Mouse (Mus musculus) MEL (cell line): ENCODE data around the gene Csgalnact2. TPM values are rescaled to one million over a fixed set of nuclear protein-coding genes. Genes with fewer than 3 reads are reported as not detected.

Experiments used
- DNase-seq: peaks from one replicate; pipeline ENCODE4 v3.0.0; 2011; ENCODE audit warnings: low read depth, low spot score
- H3K27ac ChIP-seq: 2 replicates; pipeline ENCODE4 v1.5.1; 2012; ENCODE audit warnings: low read depth, mild to moderate bottlenecking, control low read depth, low read length, moderate library complexity; ENCODE audit not compliant: control insufficient read depth
- H3K27me3 ChIP-seq, 2 experiments: fragments of 150-350 bp in 1 of 2; sonication (generic) in 1 of 2; 2 replicates each; pipeline ENCODE4 v1.6.1; 2012; ENCODE audit warnings: low read length in 2 of 2, mild to moderate bottlenecking in 2 of 2, improper control_type of control experiment in 1 of 2, moderate library complexity in 1 of 2; ENCODE audit not compliant: insufficient read depth in 2 of 2, control insufficient read depth in 1 of 2
- H3K36me3 ChIP-seq, 2 experiments: 2 replicates each; pipeline ENCODE4 v1.6.1; 2012 to 2014; ENCODE audit warnings: low read length in 2 of 2, improper control_type of control experiment in 1 of 2, inconsistent platforms in 1 of 2, mild to moderate bottlenecking in 1 of 2; ENCODE audit not compliant: insufficient read depth in 2 of 2, control insufficient read depth in 1 of 2
- H3K4me1 ChIP-seq, 2 experiments: fragments of 150-350 bp in 1 of 2; sonication (generic) in 1 of 2; 2 replicates each; pipeline ENCODE4 v1.6.1; 2012; ENCODE audit warnings: low read length in 2 of 2, improper control_type of control experiment in 1 of 2, mild to moderate bottlenecking in 1 of 2; ENCODE audit not compliant: insufficient read depth in 2 of 2, control insufficient read depth in 1 of 2
- H3K4me3 ChIP-seq, 2 experiments: fragments of 150-350 bp in 1 of 2; sonication (generic) in 1 of 2; 2 replicates each; pipeline ENCODE4 v1.5.1; 2012; ENCODE audit warnings: low read depth in 2 of 2, low read length in 2 of 2, mild to moderate bottlenecking in 2 of 2, moderate library complexity in 2 of 2, control low read depth in 1 of 2, improper control_type of control experiment in 1 of 2; ENCODE audit not compliant: control insufficient read depth in 1 of 2, insufficient read depth in 1 of 2
- H3K79me2 ChIP-seq: 2 replicates; pipeline ENCODE4 v1.6.1; 2012; ENCODE audit warnings: mild to moderate bottlenecking, low read length, moderate library complexity; ENCODE audit not compliant: control insufficient read depth, poor library complexity, insufficient read depth
- H3K9ac ChIP-seq: 2 replicates; pipeline ENCODE4 v1.6.1; 2012; ENCODE audit warnings: low read depth, mild to moderate bottlenecking, control low read depth, low read length, moderate library complexity; ENCODE audit not compliant: control insufficient read depth, poor library complexity, severe bottlenecking
- H3K9me3 ChIP-seq: fragments of 150-350 bp; sonication (generic); replicated peaks from 2 replicates; pipeline ENCODE4 v1.6.1; 2012; ENCODE audit warnings: mild to moderate bottlenecking, low read length, improper control_type of control experiment, moderate library complexity; ENCODE audit not compliant: insufficient read depth
- BHLHE40 ChIP-seq: IDR thresholded peaks from 2 replicates; pipeline ENCODE4 v1.6.1; 2012; ENCODE audit warnings: low read depth, mild to moderate bottlenecking, inconsistent platforms, low read length, improper control_type of control experiment, borderline replicate concordance
- CHD2 ChIP-seq: IDR thresholded peaks from 2 replicates; pipeline ENCODE4 v1.6.1; 2011; ENCODE audit warnings: low read length, improper control_type of control experiment
- CTCF ChIP-seq, 3 experiments: IDR thresholded peaks in 2 of 3; conservative IDR thresholded peaks in 1 of 3; 2 replicates each; pipeline ENCODE4 v1.5.1; 2011 to 2012; ENCODE audit warnings: low read length in 3 of 3, low read depth in 2 of 3, mild to moderate bottlenecking in 2 of 3, improper control_type of control experiment in 1 of 3, inconsistent platforms in 1 of 3, mixed read lengths in 1 of 3, moderate library complexity in 1 of 3; ENCODE audit not compliant: control insufficient read depth in 1 of 3, insufficient read depth in 1 of 3, poor library complexity in 1 of 3, severe bottlenecking in 1 of 3
- E2F4 ChIP-seq: IDR thresholded peaks from 2 replicates; pipeline ENCODE4 v1.6.1; 2011; ENCODE audit warnings: low read depth, low read length, improper control_type of control experiment, borderline replicate concordance
- GABPA ChIP-seq: IDR thresholded peaks from 2 replicates; pipeline ENCODE4 v1.6.1; 2012; ENCODE audit warnings: low read depth, mild to moderate bottlenecking, inconsistent platforms, low read length, improper control_type of control experiment, moderate library complexity
- GATA1 ChIP-seq: IDR thresholded peaks from 2 replicates; pipeline ENCODE4 v1.6.1; 2011; ENCODE audit warnings: low read depth, low read length, improper control_type of control experiment
- HCFC1 ChIP-seq: IDR thresholded peaks from 2 replicates; pipeline ENCODE4 v1.6.1; 2012; ENCODE audit warnings: low read depth, mild to moderate bottlenecking, inconsistent platforms, low read length, improper control_type of control experiment, moderate library complexity
- KAT2A ChIP-seq: conservative IDR thresholded peaks from 2 replicates; pipeline ENCODE4 v1.6.1; 2012; ENCODE audit warnings: low read depth, low read length, improper control_type of control experiment, inconsistent platforms
- MAX ChIP-seq: IDR thresholded peaks from 2 replicates; pipeline ENCODE4 v1.6.1; 2011; ENCODE audit warnings: low read length, improper control_type of control experiment
- MAZ ChIP-seq: IDR thresholded peaks from 2 replicates; pipeline ENCODE4 v1.6.1; 2012; ENCODE audit warnings: low read depth, mild to moderate bottlenecking, inconsistent platforms, low read length, improper control_type of control experiment
- MXI1 ChIP-seq: IDR thresholded peaks from 2 replicates; pipeline ENCODE4 v1.6.1; 2011; ENCODE audit warnings: mild to moderate bottlenecking, low read depth, low read length, improper control_type of control experiment
- MYB ChIP-seq: IDR thresholded peaks from 2 replicates; pipeline ENCODE4 v1.6.1; 2011; ENCODE audit warnings: mild to moderate bottlenecking, low read depth, low read length, improper control_type of control experiment
- MYC ChIP-seq: IDR thresholded peaks from 2 replicates; pipeline ENCODE4 v1.6.1; 2011; ENCODE audit warnings: low read depth, mild to moderate bottlenecking, low read length, improper control_type of control experiment, moderate library complexity
- NRF1 ChIP-seq: IDR thresholded peaks from 2 replicates; pipeline ENCODE4 v1.6.1; 2014; ENCODE audit warnings: low read depth, mild to moderate bottlenecking, inconsistent platforms, low read length, improper control_type of control experiment, moderate library complexity; ENCODE audit not compliant: poor library complexity, insufficient read depth, severe bottlenecking
- POLR2A ChIP-seq, 2 experiments: IDR thresholded peaks; 2 replicates each; pipeline ENCODE4 v1.6.1; 2011 to 2012; ENCODE audit warnings: low read length in 2 of 2, mild to moderate bottlenecking in 2 of 2, control low read depth in 1 of 2, improper control_type of control experiment in 1 of 2, low read depth in 1 of 2, moderate library complexity in 1 of 2; ENCODE audit not compliant: control insufficient read depth in 1 of 2, insufficient read depth in 1 of 2, poor library complexity in 1 of 2
- POLR2AphosphoS2 ChIP-seq: IDR thresholded peaks from 2 replicates; pipeline ENCODE4 v1.6.1; 2011; ENCODE audit warnings: low read length, improper control_type of control experiment
- POLR2AphosphoS5 ChIP-seq: IDR thresholded peaks from 2 replicates; pipeline ENCODE4 v1.6.1; 2012; ENCODE audit warnings: low read depth, borderline replicate concordance, mild to moderate bottlenecking, inconsistent platforms, low read length, moderate library complexity, mixed read lengths
- RAD21 ChIP-seq: IDR thresholded peaks from 2 replicates; pipeline ENCODE4 v1.6.1; 2011; ENCODE audit warnings: mild to moderate bottlenecking, low read depth, low read length, improper control_type of control experiment
- RCOR1 ChIP-seq: IDR thresholded peaks from 2 replicates; pipeline ENCODE4 v1.6.1; 2012; ENCODE audit warnings: low read depth, mild to moderate bottlenecking, inconsistent platforms, low read length, improper control_type of control experiment
- TAL1 ChIP-seq: IDR thresholded peaks from 2 replicates; pipeline ENCODE4 v1.6.1; 2012; ENCODE audit warnings: mild to moderate bottlenecking, inconsistent platforms, low read length, moderate library complexity, mixed read lengths
- TBP ChIP-seq: IDR thresholded peaks from 2 replicates; pipeline ENCODE4 v1.8.0; 2011; ENCODE audit warnings: low read depth, low read length, improper control_type of control experiment
- TCF12 ChIP-seq: IDR thresholded peaks from 2 replicates; pipeline ENCODE4 v1.6.1; 2014; ENCODE audit warnings: low read depth, mild to moderate bottlenecking, inconsistent platforms, low read length, improper control_type of control experiment, moderate library complexity
- UBTF ChIP-seq: IDR thresholded peaks from 2 replicates; pipeline ENCODE4 v1.6.1; 2012; ENCODE audit warnings: low read depth, mild to moderate bottlenecking, inconsistent platforms, low read length, improper control_type of control experiment, moderate library complexity, borderline replicate concordance; ENCODE audit not compliant: insufficient read depth
- ZC3H11A ChIP-seq: IDR thresholded peaks from 2 replicates; pipeline ENCODE4 v1.6.1; 2012; ENCODE audit warnings: low read depth, mild to moderate bottlenecking, inconsistent platforms, low read length, improper control_type of control experiment
- ZMIZ1 ChIP-seq: IDR thresholded peaks from 2 replicates; pipeline ENCODE4 v1.6.1; 2012; ENCODE audit warnings: low read depth, mild to moderate bottlenecking, inconsistent platforms, low read length, improper control_type of control experiment, moderate library complexity
- ZNF384 ChIP-seq: IDR thresholded peaks from 2 replicates; pipeline ENCODE4 v1.6.1; 2012; ENCODE audit warnings: low read depth, mild to moderate bottlenecking, inconsistent platforms, low read length, improper control_type of control experiment
- polyA plus RNA-seq, 2 experiments: library from polyadenylated mRNA; stranded (reverse) in 1 of 2; unstranded in 1 of 2; fragments of >175 nt in 1 of 2; fragments of >200 nt in 1 of 2; gene quantifications; 2 replicates each; pipeline versions ENCODE4 v1.2.1 to v1.2.4; 2012; ENCODE audit warnings: low replicate concordance in 2 of 2, low read depth in 1 of 2; ENCODE audit not compliant: insufficient read length in 2 of 2, insufficient read depth in 1 of 2, missing spikeins in 1 of 2
- total RNA-seq: library from RNA; depleted of rRNA; stranded (reverse); fragments of 300-350 nt; gene quantifications from 2 replicates; pipeline ENCODE4 v1.2.3, GENCODE M21; 2012

Csgalnact2 gene
- total and polyA plus RNA-seq, 3 experiments = 17.5 to 119 (median 22.4) TPM

GRCm38 (mm10) chr6:118168106-118168505 is 29.2 kb upstream of the Csgalnact2 start:
- Histone ChIP-seq H3K4me3 (no peak overlapping the region), H3K27me3 (no peaks in the 10 kb centered on the region), H3K9ac (no peak overlapping the region), H3K27ac (no peak overlapping the region), H3K9me3 (no peaks in the 10 kb centered on the region), H3K36me3 (no peaks in the 10 kb centered on the region), H3K4me1 (no peaks in the 10 kb centered on the region), H3K79me2 (no peaks in the 10 kb centered on the region)
- TF ChIP-seq CHD2 (no peak), GABPA (no peak), TAL1 (no peak), RCOR1 (no peak), MAX (no peak), BHLHE40 (no peak), CTCF (IDR thresholded peaks at IDR 0.05 in 2 of 3, conservative IDR thresholded peaks at IDR 0.05 in 1 of 3; ENCODE audit: control insufficient read depth in 1 of 3, insufficient read depth in 1 of 3, low read depth in 2 of 3, low read length in 3 of 3, poor library complexity in 1 of 3, severe bottlenecking in 1 of 3) (no peak), UBTF (no peak), POLR2AphosphoS2 (no peak), MAZ (no peak), KAT2A (no peak), NRF1 (no peak)
- no peak for DNase-seq

GRCm38 (mm10) chr6:118167013-118167412 is 28.1 kb upstream of the Csgalnact2 start:
- no peak for TF ChIP-seq RAD21
- no peak for TF ChIP-seq TCF12
- no peak for TF ChIP-seq ZNF384
- TF ChIP-seq HCFC1 = no peak
- TF ChIP-seq GABPA = no peak
- no peak for TF ChIP-seq ZMIZ1
- TF ChIP-seq POLR2AphosphoS5 = no peak
- no peak for TF ChIP-seq E2F4
- no peak for TF ChIP-seq POLR2A (IDR thresholded peaks at IDR 0.05; ENCODE audit: control insufficient read depth in 1 of 2, insufficient read depth in 1 of 2, low read depth in 1 of 2, low read length in 2 of 2, poor library complexity in 1 of 2)
- no peak for TF ChIP-seq MXI1
- no peak for TF ChIP-seq POLR2AphosphoS2
- no peak for TF ChIP-seq MYC
- TF ChIP-seq ZC3H11A = no peak
- no peak for TF ChIP-seq KAT2A
- TF ChIP-seq MYB = no peak
- TF ChIP-seq UBTF = no peak
- TF ChIP-seq GATA1 = no peak
- TF ChIP-seq TBP = no peak
- Histone ChIP-seq H3K9me3 (no peaks in the 10 kb centered on the region), H3K27me3 (no peaks in the 10 kb centered on the region), H3K79me2 (no peaks in the 10 kb centered on the region), H3K36me3 (no peaks in the 10 kb centered on the region), H3K9ac (no peak overlapping the region), H3K4me3 (no peak overlapping the region), H3K27ac (no peak overlapping the region), H3K4me1 (no peaks in the 10 kb centered on the region)
- peak; percentile 21 for DNase-seq
